Mouse (Mus musculus) heart, postnatal 10 days (tissue): ENCODE results near the gene Tex264. TPM values are rescaled to one million over a fixed set of nuclear protein-coding genes. Genes with fewer than 3 reads are reported as not detected.
"Not testable (repeated sequence)": the region's sequence is repeated elsewhere in the genome, so short reads cannot be mapped to it uniquely, and the experiment has no call there.

Experiments used
- DNase-seq, 2 experiments: peaks; one replicate each; pipeline ENCODE4 v3.0.0; 2021
- intact Hi-C: fragments of 180-260 bp; cut with DNase I; formaldehyde crosslinking; loops from one replicate; pipeline ENCODE4 v1.15.1; 2025
- total RNA-seq, 2 experiments: library from RNA; stranded (reverse); gene quantifications; 2 replicates each; pipeline ENCODE4 v1.2.3; 2021

The Tex264 gene
- total RNA-seq, 2 experiments from 2014 or later, result 35.4 to 37.4 TPM

DNA sequence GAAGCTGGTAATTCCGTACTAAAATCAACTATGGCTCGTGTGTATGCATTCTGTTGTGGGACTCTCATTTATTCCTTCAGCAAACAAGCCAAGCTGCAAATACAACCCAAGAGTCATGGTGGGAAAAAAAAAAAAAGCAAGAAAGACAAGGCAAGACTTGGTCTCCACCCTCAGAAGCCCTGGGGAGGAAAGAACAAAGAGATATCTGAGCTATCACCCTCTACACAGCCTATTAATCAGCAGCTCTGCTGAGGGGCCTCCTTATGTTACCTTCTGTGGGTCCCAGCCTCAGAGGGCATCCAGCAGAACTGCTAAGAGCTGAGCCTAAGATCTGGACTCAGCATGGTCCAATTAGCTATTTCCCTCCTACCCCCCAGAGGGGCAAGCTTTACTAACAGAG lies 11.9 kb downstream of the Tex264 start:
- intact Hi-C loops, result loop anchor here (2.0 kb wide), 1 partner anchor 145 kb away; no protein-coding TSS in a partner anchor
- DNase-seq, result no peak

DNA sequence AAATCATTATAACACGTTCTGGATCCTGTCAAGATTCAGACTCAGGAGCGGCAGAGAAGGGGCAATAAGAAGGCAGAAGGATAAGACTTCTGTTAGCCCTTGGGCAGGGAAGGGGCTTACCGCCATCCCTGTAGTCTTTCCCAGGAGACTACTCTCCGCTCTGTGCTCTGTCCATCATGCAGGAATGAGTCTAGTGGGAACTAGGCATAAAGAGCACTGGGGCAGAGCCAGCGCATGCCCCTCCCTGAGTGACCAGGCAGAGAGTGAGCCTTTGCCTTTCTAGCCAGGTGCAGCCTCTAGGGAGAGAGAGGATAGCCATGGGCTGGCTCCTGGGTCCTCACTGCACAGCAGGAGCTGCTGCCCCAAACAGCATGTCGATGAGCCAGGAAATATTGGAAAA lies 20.9 kb downstream of the Tex264 start:
- intact Hi-C loops, result no loop called here
- no peak for DNase-seq

DNA sequence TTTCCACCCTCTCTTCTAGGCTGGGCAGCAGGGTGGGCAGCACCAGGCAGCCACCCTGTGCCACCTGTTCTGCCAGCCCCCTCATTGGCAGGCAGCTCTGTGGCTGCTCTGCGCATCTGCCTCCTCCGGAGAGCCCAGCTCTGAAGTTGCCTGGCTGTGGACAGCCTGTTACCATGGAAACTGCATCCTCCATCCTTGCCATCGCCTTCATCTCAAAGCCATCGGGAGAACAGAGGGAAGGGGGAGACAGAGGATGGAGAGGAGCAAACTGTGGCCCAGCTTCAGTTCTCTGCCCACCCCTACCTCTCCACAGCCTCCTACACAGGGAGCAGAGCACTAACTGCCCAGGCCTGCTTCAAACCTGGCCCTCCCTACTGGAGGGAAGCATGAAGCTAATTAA lies 21.3 kb downstream of the Tex264 start:
- intact Hi-C loops, result no loop called here
- DNase-seq, result no peak

DNA sequence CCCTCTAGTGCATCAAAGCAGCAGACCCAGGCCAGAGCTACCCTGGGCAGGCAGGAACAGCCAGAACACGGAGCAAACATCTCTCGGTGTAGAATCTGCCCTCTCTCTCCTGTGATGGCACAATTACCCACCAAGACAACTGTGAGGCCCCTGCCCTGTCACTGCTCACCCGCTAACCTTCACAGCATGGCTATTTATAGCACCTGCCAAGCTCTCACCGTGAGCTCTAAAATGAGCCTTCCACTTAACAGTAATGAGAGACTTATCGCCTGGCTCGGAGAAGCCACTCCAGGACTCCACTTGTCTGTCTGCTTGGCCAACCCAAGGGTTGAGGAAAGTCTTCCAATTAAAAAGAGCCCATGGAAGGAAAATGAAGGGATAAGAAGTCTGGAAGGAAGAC lies 22.5 kb downstream of the Tex264 start:
- peak; percentile 25 to 32 for DNase-seq
- intact Hi-C loops, result no loop called here

DNA sequence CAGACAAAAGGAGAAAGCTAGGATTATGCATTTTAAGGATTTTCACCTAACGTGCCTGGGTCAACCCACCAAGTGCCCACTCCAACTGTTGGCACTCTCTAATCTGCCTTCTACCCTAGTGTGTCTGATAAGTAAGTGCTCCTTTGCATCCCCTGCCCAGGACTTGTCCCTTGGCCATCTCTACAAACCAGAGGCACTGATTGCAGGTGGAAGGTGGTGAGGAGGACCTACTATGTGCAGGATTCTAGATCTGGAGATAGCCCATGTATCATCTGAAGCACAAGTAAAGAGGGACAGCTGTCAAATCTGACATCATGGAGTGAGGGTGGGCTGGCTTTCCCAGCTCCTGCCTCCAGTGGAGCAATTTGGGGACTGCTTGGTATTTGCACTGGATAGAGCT lies 25.8 kb downstream of the Tex264 start:
- intact Hi-C loops, result no loop called here
- DNase-seq, result no peak

DNA sequence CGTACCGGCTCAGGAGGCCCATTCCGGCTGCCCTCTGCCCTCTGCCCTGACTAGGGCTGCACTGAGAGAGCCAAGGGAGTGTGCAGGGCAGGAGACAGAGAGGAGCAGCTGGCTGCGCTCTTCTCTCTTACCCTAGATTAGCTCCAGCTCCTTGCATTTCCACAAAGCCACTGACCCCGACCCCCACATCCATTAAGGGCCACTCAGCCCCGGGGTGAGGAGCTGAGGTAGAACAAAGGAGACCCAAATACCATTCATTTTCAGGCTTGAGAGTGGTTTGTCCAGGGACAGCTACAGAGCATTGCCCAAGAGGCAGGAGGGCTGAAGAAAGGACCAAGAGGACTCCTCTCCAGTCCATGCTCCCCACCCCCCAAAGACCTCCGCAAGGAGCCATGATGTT lies 26.3 kb downstream of the Tex264 start:
- DNase-seq, result no peak
- intact Hi-C loops, result no loop called here

DNA sequence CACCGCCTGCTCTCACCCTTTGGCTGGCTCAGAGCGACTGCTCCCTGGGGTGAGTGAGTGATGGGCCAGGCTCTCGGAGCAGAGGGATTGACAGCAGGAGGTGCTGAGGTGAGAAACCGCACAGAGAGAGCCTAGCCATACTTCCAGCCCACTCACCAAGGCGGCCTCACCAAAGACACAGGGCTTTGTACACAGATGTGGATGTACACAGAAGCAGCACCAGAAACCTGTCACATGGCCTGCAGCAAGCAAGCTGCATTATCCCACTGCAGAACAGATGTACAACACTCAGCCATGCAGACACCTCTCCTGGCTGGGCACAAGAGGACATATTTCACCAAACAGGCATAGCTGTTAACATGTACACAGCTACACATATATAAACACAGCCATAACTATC lies 28.1 kb downstream of the Tex264 start:
- no peak for DNase-seq
- intact Hi-C loops, result no loop called here

DNA sequence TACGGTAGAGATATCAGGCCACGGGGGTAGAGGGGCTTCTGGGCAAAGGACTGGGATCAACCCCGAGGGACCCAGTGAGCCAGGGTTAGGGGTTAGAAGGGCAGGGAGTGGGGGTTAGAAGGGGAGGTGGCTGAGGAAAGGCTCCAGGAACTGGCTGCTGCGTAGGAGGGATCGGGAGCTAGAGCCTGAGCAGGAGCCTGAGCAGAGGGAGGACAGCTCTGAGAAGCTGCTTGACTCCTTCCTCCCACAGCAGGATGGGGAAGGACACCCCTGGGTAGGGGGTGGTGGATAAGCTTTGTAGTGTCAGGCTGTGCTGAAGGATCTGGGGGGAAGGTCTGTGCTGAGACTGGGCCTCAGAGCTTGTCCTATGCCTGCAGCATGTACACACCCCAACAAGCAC lies 28.9 kb downstream of the Tex264 start:
- intact Hi-C loops, result no loop called here
- DNase-seq, result no peak

DNA sequence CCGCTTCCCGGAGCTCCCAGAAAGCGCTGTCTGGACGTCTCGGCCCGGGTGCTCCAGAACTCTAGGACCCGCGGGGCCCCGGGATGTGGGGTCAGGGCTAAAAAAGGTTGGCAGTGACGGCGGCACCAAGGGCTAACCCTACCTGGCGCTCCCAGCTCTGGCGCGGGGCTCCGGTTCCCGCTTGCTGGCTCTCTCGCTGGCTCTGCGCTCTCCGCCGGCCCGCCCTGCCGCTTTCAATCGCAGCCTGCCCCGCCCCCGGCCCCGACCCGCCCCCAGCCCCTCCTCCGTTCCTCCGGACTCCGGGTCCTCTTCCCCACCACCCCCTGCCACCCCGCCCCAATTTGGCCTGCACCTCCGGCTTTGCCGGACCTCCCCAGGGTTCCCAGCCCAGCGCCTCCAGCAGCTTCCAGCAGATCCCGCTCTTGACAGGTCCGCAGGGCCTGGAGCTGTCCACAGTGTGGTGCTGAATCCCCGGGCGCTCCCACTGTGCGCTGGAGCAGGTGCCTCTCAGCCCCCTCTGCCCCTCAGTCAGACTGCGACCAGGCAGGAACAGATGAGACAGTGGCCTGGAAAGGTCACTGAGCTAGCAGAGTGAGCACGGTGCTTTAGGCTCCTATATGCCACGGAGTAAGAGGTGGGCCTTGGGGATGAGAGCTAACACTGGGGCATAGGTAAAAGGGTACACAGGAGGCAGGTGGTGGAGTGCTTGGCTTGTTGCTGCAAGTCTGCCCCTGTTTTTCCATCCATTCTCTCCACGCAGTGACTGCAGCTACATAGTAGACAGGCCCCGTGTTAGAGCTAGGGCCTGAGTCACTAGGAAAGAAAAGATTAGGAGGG lies 29.6 kb downstream of the Tex264 start, which contains the start of gene Grm2:
TSS of gene Grm2 (minus strand) at position 199 of the 837 bp plus-strand sequence.
- peak; percentile 79 to 86 for DNase-seq
- intact Hi-C loops, result no loop called here

DNA sequence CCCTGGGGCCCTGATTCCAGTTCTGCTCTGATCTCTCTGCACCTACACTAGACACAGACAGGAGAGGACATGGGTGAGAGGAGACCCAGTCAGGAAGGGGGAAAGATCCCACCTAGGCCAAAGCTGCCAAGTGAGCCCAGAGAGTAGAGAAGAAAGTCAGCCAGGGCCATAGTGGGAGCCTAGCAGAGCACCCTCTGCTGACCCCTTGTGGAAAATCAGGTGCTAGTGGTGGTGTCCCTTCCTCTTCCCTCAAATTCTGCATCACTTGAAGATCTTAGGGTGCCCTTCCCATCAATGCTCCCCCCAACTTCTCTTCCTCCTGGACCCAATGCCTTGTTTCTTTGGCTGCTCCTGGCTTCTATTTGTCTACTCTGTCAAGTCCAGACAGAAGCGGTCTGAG lies 33.0 kb downstream of the Tex264 start:
- no peak for DNase-seq
- intact Hi-C loops, result loop anchor here (2.0 kb wide), 1 partner anchor 52 kb away; no protein-coding TSS in a partner anchor

DNA sequence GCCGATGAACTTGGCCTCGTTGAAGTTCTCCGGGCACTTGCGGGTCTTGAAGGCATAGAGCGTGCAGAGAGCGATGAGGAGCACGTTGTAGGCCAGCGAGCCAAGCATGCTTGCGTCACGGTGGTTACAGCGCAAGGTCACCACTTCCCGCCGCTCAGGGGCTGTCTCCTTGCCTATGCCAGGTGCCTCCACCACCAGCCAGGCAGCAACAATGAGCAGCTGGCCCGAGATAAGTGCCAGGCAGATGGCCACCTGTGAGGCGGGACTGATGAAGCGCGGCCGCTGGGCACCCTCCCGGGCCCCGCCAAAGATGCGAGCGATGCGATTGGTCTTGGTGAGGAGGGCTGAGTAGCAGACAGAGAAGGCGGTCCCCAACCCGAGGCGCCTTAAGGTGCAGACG lies 38.5 kb downstream of the Tex264 start:
- intact Hi-C loops, result no loop called here
- DNase-seq, result no peak

DNA sequence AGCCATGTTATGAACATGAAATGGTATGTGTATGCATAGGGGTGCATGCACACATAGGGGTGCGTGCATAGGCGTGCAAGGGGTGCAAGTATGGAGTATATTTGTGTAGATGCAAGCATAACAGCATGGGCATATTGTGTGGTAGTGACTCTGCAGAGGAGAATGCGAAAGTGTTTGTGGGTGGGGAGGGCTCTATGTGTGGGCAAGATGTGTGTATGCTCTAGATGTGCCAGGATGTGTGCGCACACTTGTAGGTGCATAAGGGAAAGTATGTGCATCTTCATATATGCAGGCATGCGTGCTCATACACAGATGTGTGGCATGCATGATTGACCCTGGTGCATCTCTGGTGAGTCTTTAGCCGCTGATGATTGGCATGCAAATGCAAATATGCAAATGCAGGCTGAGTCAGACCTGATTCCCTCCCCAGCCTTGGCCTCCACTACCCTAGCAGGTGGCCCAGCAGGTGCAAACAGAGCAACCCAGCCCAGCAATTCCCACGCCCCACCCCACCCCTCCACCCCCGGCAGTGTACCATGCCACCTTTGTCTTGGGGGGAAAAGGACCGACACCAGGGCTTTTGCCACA lies 39.9 kb downstream of the Tex264 start:
- intact Hi-C loops, result no loop called here
- no peak for DNase-seq

DNA sequence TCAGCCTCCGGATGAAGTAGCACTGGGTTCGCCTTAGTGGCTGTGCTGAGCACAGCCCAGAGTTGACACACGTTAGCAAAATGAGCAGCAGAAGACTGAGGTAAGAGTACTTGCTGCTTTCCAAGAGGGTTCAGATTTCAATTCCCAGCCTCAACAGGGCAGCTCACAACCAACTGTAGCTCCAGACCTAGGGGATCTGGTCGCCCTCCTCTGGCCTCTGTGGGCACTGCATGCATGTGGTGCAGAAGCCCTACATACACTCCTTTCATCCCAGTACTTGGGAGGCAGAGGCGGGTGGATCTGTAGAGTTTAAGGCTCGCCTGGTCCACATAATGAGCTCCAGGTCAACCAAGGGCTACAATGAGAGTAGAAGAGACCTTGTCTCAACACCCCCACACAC lies 41.9 kb downstream of the Tex264 start:
- no peak for DNase-seq
- intact Hi-C loops, result loop anchor here (1.0 kb wide), 1 partner anchor 43 kb away; no protein-coding TSS in a partner anchor

DNA sequence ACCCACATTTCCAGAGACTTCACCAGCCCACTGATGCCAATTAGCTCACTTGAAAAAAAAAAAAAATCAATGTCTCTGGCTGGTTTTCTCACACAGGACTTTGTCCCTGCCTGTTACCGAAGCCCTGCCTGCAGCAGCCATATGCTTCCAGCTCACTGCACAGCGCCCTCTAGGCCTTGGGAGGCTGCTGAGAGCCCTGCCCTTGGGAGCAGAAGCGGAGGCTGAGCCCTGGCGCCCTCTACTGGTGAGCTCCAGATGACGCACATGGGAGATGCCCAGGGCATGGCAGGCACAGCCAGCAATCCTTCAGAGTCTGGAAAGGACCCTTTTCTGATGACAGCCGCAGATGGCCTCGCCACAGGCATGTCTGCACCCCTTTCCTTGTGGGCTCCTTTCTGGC lies 42.6 kb downstream of the Tex264 start:
- intact Hi-C loops, result loop anchor here (1.0 kb wide), 1 partner anchor 43 kb away; no protein-coding TSS in a partner anchor
- DNase-seq, result peak; percentile 61 to 79

DNA sequence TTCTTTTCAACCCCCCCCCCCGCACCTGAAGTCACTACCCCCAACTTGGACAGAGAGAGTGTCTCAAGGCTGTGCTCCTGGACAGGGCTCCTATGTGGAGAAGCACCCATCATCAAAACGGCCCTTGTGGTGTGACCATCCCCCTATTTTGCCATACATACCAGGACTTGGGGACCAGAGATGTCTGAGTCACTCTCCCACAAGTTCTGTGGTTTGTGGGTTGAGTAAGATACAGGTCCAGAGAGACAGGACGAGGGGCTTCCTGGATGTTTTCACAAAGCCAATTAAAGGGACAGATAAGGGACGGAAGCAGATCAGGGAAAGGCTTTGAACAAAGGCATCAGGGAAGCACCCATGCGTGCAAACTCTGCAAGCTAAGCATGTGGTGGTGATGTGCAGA lies 44.4 kb downstream of the Tex264 start:
- DNase-seq, result no peak
- intact Hi-C loops, result no loop called here

DNA sequence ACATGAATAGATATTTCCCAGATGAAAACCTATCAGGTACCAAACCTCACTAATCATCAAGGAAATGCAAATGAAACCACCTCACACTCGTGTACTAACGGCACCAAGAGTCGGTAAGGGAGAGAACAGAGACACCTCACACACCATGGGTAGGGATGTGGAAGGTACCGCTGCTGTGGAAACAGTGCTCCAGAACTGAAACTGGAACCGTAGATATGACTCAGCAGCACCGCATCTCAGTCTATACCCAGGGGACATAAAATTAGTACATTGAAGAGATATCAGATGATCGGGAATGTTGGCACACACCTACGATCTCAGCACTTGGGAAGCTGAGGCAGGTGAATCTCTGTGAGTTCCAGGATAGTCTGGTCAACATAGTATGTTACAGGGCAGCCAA lies 47.6 kb downstream of the Tex264 start:
- DNase-seq, result no peak
- intact Hi-C loops, result no loop called here

DNA sequence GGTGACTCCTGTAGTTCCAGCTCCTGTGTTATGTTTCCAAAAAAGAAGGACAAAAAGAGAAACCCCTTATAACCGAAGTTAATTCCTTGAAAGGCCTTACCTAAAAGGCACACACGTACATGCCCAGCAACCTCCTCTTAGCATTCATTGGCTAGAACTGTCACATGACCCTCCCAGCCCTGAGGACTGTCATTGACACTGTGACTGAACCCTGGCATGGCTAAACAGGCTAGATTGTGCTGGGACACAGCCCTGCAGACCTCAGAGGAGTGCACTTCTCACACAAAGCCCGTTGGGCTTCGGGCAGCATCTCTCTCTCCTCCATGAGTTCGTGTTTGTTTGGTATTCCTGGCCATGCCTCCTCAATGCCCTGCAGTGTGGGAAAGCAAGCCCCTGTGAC lies 53.5 kb downstream of the Tex264 start:
- intact Hi-C loops, result no loop called here

DNA sequence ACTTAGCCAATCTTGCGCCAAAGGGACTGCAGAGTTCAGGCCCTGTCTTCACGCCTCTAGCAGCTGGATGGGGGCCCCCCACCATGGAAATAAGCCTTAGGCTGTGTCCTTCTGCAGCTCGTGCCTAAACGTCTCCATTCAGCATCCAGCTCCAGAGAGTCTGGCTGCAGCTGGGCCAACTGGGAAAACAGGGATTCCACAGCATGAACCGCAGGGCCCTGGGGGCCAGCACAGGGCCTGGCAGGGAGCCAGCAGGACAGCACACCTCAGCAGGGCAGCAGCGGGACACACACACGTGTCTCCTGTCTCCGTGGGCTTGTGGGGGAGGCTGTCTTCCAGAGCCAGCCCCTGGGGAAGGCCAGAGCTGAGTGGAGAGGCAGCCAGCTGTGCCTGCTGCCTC lies 57.9 kb downstream of the Tex264 start:
- intact Hi-C loops, DNase-seq: not testable (repeated sequence)

More for the DNA sequence above, 53.5 kb downstream of the Tex264 start:
- DNase-seq, result no peak

DNA sequence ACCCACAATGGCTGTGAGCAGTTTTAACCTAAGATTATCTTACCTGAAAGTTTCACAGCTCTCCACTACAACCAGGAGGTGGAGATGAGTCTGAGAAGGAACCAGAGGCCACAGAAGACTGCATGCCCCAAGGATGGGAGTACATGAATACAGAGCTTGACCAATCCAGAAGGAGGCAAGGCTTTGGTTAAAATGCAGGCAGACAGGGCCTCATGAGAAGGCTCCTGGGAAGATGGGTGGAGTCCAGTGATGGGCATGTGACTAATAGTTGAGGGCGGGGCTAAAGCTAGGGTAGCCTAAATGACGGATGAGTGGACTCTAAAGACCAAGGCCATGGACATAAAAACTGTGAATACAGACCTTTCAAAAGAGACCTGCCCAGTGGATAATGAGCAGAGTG lies 59.4 kb downstream of the Tex264 start, which contains the start of gene Iqcf6:
TSS of gene Iqcf6 (plus strand) at position 301 of the 400 bp plus-strand sequence.
- intact Hi-C loops, result no loop called here
- DNase-seq, result no peak

DNA sequence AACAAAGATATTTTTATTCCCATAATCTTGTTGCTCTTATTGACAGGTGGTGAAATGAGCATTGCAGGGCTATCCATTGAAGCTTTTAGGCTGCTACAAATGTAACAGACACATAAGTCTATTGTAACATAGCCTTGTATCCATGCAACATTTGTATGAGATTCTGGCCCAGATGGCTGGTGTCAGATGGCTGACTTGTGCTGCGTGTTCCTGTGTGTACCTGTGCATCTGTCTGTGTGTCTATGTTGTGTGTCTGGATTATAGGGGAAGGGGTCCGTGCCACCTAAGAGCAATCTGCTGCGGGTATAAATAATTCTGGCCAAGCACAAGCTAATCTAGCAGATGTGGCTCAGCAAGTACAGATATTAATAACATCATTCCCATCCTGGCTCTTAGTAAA lies 68.2 kb downstream of the Tex264 start:
- DNase-seq, result no peak
- intact Hi-C loops, result no loop called here

DNA sequence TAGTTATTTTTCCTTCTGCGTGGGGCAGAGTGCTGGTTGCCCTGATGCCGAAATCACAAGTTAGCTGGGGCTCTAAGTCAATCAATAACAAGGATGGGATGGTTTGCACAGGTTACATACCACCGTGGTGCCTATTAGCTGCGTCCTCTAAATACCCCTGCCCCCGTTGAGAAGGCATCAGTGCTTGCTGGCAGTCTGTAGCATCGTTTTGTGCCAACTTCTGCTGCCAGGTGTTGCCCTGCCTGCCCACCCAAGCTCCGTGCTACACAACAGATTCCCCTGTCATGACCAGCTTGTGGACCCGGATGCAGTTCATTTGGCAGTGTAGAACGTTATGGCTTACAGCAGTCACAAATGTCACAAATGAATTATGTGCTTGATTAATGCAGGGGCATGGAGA lies 69.4 kb downstream of the Tex264 start:
- DNase-seq, result no peak
- intact Hi-C loops, result no loop called here

DNA sequence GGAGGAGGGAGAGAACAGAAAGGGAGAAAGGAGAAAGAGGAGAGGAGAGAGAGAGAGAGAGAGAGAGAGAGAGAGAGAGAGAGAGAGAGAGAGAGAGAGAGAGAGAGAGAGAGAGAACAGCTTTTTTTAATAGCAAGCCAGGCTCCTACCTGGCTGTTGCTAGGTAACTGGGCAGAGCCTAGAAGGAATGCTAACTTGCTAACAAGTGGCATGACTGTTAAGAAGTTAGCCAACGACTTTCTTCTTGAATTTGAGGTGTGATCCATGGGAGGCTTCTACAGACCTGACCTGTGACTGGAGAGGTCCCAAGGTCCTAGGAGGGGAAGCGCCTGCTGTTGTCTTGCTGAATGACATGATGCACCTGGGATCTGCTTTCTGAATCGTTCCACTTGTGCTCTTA lies 71.1 kb downstream of the Tex264 start:
- intact Hi-C loops, result no loop called here
- no peak for DNase-seq
